Mouse (Mus musculus) megakaryocyte progenitor cell, adult 5-6 weeks (primary cell): Measurements from ENCODE around the gene Pdzrn4. TPM values are rescaled to one million over a fixed set of nuclear protein-coding genes. Genes with fewer than 3 reads are reported as not detected.
"Not testable (repeated sequence)": the region's sequence is repeated elsewhere in the genome, so short reads cannot be mapped to it uniquely, and the experiment has no call there.

Experiments used
- ATAC-seq: replicated peaks from 2 replicates; pipeline ENCODE4 v1.8.0; 2016; ENCODE audit warnings: mild to moderate bottlenecking, moderate TSS enrichment, inconsistent platforms; ENCODE audit not compliant: poor library complexity
- total RNA-seq, 2 experiments: library from RNA; stranded (forward) in 1 of 2; stranded (reverse) in 1 of 2; fragments of 157-497, 149-512 nt in 1 of 2; fragments of 200-1000 nt in 1 of 2; gene quantifications; 2 replicates each; pipeline versions ENCODE4 v1.2.3 to v1.2.4; 2015 to 2017

The Pdzrn4 gene
- total RNA-seq (2015) = not detected in 2 replicates
- not detected in 2 replicates for total RNA-seq (2017)

DNA sequence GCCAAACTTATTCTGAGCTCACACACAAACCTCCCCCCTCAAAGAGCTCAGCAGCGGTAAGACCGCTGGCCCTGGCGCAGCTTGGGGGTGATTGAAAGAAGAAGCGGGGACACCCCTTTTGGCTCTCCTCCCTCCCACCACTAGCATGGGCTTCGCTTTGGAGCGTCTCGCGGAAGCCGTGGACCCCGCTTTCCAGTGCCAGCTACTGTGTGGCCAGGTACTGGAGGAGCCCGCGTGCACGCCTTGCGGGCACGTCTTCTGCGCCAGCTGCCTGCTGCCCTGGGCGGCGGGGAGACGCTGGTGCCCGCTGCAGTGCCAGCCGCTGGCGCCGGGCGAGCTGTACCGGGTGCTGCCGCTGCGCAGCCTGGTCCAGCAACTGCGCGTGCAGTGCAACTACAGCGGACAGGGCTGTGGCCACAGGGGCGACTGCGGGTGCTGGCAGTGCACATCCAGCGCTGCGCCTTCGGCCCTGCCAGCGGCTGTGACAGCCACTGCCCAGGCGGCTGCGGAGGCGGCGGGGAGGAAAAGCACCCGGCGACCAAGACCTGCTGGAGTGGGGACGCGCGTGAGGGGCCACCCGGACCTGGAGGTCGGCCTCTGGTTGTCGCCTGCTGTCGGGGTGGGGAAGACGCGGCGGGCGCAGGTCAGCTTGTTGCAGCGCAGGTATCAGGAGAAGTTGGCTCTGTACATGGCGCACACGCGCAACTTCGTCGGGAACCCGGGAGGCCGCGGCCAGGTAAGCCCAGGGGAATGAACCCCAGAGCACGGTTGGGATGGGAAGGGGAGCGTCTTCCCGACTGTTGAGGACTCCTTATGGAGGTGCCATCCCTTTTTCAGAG lies at the start of gene Pdzrn4:
Pdzrn4 (plus strand) TSS at position 112 of the 839 bp plus-strand sequence.
- ATAC-seq = no peak

DNA sequence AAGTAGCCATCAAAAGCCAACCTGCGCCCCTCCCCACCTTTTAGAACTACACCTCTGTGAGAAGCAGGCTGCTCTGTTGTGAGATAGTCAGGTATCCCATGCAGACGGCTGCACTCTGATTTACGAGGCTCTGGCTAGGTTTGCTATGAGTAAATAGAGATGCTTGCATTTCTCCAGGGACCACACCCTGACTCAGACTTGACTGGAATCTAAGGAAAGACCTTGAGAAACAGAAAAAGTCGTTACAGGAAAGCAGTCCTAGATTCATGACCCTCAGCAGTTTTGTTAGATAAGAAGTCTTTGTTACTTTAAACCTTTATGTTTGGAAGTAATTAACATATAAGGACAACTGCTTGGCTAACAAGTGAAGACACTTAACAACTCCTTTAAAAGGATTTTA lies 49.3 kb upstream of the Pdzrn4 start:
- ATAC-seq = no peak

DNA sequence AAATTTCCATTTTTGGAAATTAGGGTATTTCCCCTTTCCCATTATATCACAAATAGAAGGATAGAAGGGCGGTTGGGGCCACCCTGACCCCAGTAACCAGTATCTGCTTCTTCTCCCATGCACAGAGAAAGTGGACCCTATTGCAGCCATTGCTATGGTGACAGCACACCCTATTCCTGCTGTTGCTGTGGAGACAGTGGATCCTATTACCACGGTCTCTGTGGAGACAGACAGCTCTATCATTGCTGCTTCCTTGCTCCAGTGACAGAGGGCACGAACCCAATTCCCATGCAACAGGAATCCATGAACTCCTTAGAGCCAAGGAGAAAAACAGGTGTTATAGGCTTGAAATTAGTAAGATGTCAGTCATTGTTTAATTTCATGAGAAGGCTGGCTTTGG lies 48.8 kb upstream of the Pdzrn4 start:
- no peak for ATAC-seq

DNA sequence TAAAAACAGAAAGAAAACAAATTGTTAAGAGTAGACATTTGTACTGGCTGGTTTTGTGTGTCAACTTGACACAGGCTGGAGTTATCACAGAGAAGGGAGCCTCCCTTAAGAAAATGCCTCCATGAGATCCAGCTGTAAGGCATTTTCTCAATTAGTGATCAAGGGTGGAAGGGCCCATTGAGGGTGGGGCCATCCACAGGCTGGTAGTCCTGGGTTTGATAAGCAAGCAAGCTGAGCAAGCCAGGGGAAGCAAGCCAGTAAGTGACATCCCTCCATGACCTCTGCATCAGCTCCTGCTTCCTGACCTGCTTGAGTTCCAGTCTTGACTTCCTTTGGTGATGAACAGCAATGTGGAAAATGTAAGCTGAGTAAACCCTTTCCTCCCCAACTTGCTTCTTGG lies 48.2 kb upstream of the Pdzrn4 start:
- not testable (repeated sequence) for ATAC-seq

DNA sequence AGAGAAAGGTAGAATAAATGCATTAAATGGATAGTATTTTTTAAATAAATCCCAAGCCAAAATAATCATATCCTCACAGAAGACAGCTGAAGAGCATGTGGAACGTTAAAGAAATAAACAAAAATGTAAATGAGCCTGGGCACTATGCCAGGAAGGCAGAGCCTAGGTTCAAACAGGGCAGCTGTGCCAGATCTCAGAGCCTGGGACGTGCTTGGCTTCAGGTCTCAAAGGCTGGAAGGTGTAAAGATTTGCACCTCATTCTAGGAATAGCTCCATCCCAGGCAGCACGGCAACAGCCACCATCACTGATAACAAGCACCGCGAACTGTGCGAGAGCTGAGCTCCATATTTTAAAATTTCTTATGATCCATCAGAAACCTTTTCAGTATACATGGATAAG lies 32.5 kb upstream of the Pdzrn4 start:
- ATAC-seq = no peak

DNA sequence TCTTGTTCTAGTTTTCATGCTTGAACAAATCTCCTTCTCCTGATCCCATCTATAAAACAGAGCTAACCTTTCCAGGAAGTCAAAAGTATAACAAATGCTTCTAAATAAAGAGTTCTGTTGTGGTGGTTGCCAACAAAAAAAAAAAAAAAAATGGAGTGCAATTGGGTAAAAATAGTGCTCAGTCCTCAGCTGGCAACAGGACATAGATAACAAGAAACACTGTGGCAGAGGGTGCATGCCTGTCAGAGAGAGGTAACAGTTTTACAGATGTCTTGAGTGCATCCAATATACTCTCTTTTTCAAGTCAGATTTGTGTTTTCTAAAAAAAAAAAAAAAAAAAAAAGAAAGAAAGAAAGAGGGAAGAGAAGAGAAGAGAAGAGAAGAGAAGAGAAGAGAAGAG lies 32.1 kb upstream of the Pdzrn4 start:
- no peak for ATAC-seq

DNA sequence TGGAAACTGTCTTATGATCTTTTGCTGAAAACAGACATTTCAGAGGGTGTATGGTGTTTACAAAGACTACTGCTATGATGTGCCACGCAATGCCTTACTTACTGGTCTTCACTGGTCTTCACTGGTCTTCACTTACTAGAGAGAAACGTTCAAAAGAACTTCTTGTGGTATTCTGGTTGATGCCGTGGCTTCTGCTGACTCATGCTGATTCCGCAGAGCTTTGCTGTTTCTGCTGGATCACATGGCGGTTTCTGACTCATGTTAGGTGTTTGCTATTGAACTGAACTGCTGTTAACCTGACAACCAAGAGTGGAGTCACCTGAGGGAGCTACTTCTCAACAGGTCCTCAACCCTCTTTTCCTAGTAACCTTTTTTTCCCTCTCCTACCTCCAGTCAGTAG lies 1.9 kb upstream of the Pdzrn4 start:
- no peak for ATAC-seq

DNA sequence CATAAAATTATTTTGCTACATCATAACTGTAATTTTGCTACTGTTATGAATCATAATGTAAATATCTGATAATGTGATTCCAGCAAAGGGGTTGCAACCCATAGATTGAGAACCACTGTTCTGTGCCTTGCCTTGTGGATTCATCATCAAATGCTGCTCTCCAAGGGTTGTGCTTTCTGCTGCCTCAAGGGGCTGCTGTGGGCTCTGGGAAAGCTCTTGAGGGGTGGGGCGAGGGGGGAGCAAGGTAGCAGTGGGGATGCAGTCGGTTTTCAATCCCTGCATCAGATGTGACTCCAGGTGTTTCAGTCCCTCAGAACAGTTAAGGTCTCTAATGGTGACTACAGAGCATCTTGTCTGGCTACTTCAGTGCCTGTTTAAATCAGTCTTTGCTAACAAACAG lies 2.1 kb downstream of the Pdzrn4 start:
- no peak for ATAC-seq

DNA sequence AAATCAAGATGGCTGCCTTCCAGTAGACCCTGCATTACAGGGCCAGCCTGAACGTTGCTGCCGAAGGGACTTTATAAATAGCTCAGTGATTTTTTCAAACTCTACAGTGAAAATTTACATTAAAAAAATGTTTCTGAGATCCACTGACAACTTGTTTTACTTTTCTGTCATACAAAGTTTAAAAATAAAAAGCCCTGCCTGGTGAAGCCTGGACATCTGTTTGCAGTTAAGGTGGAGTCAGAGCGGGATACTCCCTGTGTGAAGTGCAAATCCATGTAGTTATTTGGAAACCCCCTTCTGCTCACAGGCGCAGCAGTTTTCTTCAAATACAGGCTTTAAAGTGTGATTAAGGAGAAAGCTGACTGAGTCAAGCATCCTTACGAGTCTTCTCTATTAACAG lies 2.6 kb downstream of the Pdzrn4 start:
- ATAC-seq = no peak

DNA sequence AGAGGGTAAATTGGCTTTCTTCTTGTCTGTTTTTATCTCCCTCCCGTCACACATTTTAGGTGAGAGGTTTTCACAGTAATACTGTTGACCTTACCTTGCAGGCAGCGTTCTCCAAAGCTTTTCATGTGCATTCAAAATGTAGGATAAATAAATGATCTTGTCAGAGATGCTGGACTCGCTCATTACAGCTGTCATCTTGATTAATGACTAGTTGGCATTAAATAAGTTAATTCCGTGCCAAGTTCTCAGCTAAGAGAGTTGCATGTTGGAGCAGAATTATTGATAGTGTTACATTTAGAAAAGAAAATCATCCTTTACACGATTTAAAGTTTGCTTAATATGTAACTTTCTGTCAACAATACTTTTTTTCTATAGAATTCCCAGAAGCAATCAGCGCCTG lies 4.9 kb downstream of the Pdzrn4 start:
- ATAC-seq = no peak

DNA sequence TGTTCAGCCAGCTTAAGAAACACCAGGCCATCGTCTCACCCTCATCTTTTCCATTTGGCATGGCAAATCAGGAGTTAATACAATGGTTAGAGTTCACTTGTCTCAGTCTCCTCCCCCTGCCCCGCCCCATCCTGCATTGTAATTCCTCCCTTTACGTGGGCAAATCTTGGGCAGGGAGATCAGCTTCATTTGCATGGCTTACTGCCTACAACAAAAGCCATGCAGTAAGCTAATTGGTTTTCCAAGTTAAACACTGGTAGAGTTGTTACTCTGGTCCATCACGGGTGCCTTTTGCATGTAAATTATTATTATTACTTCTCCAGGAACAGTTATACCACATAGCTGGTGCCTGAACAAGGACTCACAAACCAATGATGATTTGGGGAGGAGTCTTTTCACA lies 18.6 kb downstream of the Pdzrn4 start:
- ATAC-seq = no peak

DNA sequence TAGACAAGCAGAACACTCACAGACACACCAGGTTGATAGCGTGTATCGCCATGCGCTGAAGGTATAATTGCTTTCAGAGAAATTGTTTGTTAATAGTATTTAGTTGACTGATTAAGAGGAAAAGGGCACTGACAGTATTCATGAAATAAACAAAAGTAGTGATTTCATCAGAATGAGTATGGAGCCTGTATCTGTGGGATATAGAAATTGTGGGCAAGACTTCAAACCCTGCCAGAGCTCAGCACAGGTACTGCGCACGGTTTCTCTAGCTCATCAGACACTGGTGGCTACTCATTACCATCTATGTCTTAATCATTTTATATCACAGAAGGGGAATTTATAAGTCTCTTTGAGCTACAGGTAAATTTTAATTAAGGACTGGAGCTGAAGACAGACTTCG lies 19.5 kb downstream of the Pdzrn4 start:
- no peak for ATAC-seq

DNA sequence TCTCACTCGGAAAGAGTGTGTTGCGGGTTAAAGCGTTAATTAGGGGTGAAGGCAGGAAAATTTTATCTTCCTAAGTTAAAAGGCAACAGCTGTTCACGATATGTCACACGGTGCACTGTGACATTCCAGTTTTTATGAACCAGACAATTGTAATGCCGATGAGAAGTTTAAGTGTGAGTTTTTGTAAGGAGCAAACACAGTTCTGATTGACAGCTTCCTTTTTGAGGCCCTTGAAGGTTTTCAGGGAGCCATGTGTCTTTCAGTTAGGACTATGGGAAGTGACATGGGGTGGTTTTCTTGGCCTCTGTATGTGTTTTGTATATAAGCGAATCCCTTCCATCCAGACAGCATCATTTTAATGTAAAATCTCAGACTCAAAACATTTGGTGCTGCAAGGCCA lies 20.0 kb downstream of the Pdzrn4 start:
- ATAC-seq = no peak

DNA sequence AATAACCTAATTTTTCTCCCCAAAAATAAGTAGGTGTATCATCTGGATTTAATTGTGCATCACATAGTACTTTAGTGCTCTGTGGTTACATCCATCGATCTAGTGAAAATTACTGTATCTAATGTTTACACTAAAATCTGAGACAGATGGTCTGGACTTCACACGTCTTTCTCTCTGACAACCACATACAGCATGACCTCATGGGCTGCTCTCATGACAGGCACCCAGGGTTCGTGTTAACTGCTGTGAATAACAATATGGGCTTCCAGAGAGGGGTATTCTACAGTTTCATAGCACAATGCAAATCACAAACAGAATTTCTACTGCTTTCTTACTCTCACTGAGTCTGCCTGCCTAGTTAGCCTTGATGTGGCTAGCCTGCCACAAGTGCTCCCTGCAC lies 20.4 kb downstream of the Pdzrn4 start:
- no peak for ATAC-seq

DNA sequence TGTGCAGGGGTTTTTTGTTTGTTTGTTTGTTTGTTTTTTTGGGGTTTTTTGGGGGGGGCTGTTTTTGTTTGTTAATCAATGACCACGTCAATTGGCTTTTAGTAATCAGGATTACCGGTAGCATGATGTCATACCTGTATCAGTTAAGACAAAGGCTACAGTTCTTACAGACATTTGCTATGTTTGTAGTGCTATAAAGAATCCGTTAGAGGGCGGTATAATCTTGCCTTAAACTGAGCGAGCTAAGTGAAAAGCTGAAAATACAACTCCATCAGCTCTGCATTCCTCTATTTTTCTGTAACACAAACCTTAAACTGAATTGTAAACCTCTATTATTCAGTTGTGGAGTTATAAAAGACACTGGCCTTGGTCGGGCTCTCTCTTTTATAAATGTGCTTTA lies 37.9 kb downstream of the Pdzrn4 start:
- ATAC-seq = 0 out of 2 replicates have a peak, but pooled peaks have one; percentile 66

DNA sequence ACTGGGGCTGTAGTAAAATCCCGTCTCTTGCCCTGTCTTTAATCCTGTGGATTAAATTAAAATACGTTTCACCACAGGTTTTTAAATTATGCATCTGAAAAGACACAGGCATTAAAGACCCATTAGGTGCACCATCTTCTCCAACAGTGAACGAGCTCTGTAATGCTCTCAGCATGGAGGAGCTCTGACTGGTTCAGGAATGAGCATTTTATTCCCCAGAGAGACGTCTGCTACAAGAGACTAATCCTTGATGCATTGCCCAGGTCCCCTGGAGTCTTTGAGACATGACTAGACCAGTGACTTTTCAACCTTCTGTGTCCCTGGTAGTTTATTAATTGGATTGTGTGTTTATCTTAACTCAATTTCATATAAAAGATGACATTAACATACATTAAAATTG lies 38.6 kb downstream of the Pdzrn4 start:
- ATAC-seq = no peak

DNA sequence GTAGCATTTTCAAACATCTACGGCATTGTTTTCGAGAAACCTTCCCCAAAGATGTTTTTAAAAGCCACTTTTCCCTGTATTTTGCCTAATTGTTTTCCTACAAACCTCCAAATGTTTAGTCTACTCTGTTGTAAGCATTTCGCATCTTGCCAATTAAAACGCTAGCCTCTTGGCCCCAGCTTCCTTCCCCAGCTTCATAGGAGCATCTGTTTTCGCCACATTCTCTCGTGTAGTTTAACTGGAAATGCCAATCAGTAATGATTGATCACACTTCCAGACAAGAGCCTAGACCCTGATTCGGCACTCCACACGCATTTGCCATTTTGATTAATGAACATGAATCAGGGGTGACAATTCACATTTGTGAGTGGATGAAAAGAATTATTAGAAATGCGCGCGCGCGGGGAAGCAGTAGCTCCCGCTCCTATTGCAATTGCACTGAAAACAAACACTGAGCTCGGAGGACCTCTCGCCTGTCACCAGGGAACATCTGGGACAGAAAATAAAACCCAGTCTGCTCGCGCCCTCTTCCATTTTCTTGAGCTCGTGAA lies 45.0 kb downstream of the Pdzrn4 start:
- ATAC-seq = no peak

DNA sequence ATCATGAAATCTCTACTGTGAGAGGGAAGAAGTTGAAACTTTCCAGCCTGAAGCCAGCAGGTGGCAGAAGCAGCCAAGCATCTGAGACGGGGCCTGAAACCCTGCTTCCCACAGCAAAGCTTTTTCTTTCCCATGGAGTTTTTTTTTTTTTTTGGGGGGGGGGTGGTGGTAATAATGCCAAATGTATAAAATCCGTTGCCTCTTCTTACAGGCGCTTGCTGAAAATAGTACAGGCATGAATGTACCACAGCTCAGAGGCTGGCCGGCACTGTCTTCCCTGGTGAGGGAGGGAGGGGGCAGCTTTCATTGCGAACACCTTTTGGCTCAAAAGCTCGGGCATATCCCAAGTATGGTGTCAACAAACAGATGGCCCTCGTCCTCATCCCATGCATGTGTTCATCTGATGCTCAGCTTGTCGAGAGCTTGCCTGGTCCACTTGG lies 51.0 kb downstream of the Pdzrn4 start:
- no peak for ATAC-seq

DNA sequence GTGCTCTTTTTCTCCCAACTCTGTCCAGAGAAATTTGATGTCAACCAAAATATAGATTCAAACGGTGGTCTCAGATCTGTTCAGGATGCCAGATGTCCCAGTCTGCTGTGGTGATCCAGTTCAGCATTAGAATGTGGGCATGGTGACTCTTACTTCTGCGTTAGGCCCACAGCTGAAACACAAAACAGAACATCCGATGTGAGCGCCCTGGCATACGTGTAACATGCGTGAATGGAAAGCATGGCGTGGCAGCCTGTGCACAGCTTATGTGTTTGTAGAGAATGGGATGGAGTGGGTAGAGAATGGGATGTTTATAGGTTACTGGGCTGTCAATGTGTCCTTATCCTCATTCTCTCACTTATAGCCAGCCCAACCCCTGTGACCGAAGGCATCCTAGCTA lies 52.4 kb downstream of the Pdzrn4 start:
- no peak for ATAC-seq

DNA sequence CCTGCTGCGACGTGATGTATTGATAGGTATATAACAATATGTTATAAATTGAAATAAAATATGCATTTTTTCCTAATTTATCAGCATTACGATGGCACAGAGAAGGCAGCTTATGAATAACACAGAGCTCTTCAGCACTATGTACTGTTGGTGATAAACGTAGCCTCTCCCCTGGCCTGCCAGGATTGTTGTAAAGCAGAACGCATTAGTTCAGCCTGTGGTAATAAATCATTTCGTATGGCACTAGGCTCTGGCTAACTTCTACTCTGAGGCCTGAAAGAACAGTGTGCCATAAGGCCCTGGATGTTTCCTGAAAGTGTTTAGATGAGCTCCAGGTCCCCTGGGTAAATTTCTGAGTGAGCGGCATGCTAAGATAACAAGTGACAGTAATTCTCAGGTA lies 55.9 kb downstream of the Pdzrn4 start:
- no peak for ATAC-seq

DNA sequence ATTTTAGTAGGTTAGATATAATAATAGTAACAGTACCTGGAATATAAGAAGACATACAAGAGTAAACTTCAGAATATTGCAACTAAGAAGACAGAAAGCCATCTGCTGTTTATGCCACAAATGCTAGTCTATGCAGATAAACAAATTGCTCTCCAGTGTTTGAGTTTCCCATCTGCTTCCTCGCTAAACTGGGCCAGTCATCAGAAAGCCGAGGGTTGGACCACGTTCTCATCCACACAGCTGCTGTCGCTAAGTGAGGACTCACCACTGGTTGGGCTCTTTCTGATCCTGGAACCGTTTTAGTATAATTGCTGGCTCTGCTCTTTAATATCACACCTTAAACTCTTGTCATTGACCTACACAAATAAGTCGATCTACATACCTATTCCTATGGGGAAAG lies 85.5 kb downstream of the Pdzrn4 start:
- ATAC-seq = no peak

DNA sequence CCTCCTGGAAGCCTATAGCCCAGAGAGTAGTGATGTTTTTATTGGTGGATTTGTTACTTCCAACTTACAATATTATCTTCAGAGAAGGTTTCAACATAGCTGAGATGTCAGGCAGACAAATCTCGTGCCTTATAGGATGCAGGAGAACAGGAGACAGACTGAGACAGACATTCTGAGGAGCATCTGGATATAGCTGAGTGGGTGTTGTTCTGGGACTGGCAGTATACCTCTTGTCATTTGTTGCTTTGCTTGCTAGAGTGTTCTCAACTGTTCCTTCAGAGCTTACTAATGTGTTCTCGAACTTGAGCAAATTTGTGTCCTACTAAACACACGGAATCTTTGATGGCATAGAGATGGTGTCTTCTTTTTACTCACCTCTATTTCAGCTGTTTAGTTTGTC lies 94.7 kb downstream of the Pdzrn4 start:
- no peak for ATAC-seq
